Mouse (Mus musculus) natural killer cell, adult 2 months (primary cell): ENCODE measurements around the gene Prr30.
"Not testable (repeated sequence)": the region's sequence is repeated elsewhere in the genome, so short reads cannot be mapped to it uniquely, and the experiment has no call there.

Experiments
- DNase-seq, 2 experiments: peaks; one replicate each; pipeline ENCODE4 v3.0.0; 2022; ENCODE audit warnings: low spot score in 2 of 2

The Prr30 gene

GRCm38 (mm10) chr14:101200230-101200629 is at the start of gene Prr30:
Gene Prr30 (minus strand): TSS chr14:101200330.
- no peak for DNase-seq

GRCm38 (mm10) chr14:101246793-101247192 is 46.7 kb upstream of the Prr30 start:
- no peak for DNase-seq

- DNase-seq: no peak
Measured at GRCm38 (mm10) chr14:101245706-101246105, 45.6 kb upstream of the Prr30 start.

GRCm38 (mm10) chr14:101244441-101244840 is 44.3 kb upstream of the Prr30 start:
- not testable (repeated sequence) for DNase-seq

GRCm38 (mm10) chr14:101237965-101238364 is 37.8 kb upstream of the Prr30 start:
- DNase-seq: no peak

GRCm38 (mm10) chr14:101229068-101229467 is 28.9 kb upstream of the Prr30 start:
- DNase-seq: no peak

GRCm38 (mm10) chr14:101222319-101222718 is 22.2 kb upstream of the Prr30 start:
- DNase-seq: no peak

- DNase-seq: no peak
Measured at GRCm38 (mm10) chr14:101172258-101172657, 27.9 kb downstream of the Prr30 start.
